Mouse (Mus musculus): ENCODE results near the gene Spint4.

- TF ChIP-seq CTCF (conservative IDR thresholded peaks at IDR 0.05 in 1 of 2, IDR thresholded peaks at IDR 0.05 in 1 of 2; ENCODE audit: low read depth in 2 of 2, low read length in 2 of 2), result no peak
- no peak for TF ChIP-seq USF1 (IDR thresholded peaks at IDR 0.05; ENCODE audit: low read depth, low read length)
- TF ChIP-seq EP300 (IDR thresholded peaks at IDR 0.05; ENCODE audit: low read length), result no peak
- no peak for TF ChIP-seq HCFC1 (IDR thresholded peaks at IDR 0.05; ENCODE audit: low read depth, low read length)
- no peak for TF ChIP-seq KAT2A (IDR thresholded peaks at IDR 0.05; ENCODE audit: insufficient replicate concordance, low read length)
- no peak for TF ChIP-seq PAX5 (IDR thresholded peaks at IDR 0.05; ENCODE audit: low read length)
- TF ChIP-seq TCF12 (IDR thresholded peaks at IDR 0.05; ENCODE audit: low read depth, low read length), result no peak
- no peak for TF ChIP-seq ZC3H11A (IDR thresholded peaks at IDR 0.05; ENCODE audit: low read depth, low read length)
- no peak for TF ChIP-seq POLR2AphosphoS2 (IDR thresholded peaks at IDR 0.05; ENCODE audit: low read depth, low read length)
- no peak for TF ChIP-seq POLR2A (IDR thresholded peaks at IDR 0.05; ENCODE audit: low read depth, low read length)
Measured at GRCm38 (mm10) chr2:164733259-164733658, 35.0 kb downstream of the Spint4 start.
